Mouse (Mus musculus): ENCODE results near the gene Bpifa1. TPM values are rescaled to one million over a fixed set of nuclear protein-coding genes. Genes with fewer than 3 reads are reported as not detected.

Bpifa1 gene
- polyA plus RNA-seq, 1 experiment from 2014 or later = not detected

GRCm38 (mm10) chr2:154193071-154193470 is 50.4 kb downstream of the Bpifa1 start:
- H3K4me3 ChIP-seq (ENCODE audit: low read depth, low read length) = no peak overlapping the region

GRCm38 (mm10) chr2:154193994-154194504 is 51.4 kb downstream of the Bpifa1 start:
- H3K27me3 ChIP-seq (replicated peaks; ENCODE audit: control insufficient read depth, insufficient read depth, low read length) = no peaks in the 10 kb centered on the region
- no peak for TF ChIP-seq CTCF (IDR thresholded peaks at IDR 0.05; ENCODE audit: low read depth)
- no peak overlapping the region for H3K27ac ChIP-seq (ENCODE audit: low read depth, low read length)
- H3K36me3 ChIP-seq (ENCODE audit: control insufficient read depth, insufficient read depth) = no peaks in the 10 kb centered on the region
- no peak overlapping the region for H3K9ac ChIP-seq (ENCODE audit: low read depth, low read length)
- no peaks in the 10 kb centered on the region for H3K9me3 ChIP-seq (ENCODE audit: control insufficient read depth)
- no peak overlapping the region for H3K4me3 ChIP-seq (ENCODE audit: low read depth, low read length)
- H3K4me2 ChIP-seq (replicated peaks; ENCODE audit: low read depth) = no peak overlapping the region
- H3K4me1 ChIP-seq (replicated peaks; ENCODE audit: control insufficient read depth, insufficient read depth, low read length) = no peaks in the 10 kb centered on the region
- 56% methylated on average over 5 of the region's 5 CpGs for WGBS
- no peak for ATAC-seq

More at GRCm38 (mm10) chr2:154193071-154193470, 50.4 kb downstream of the Bpifa1 start:
- Histone ChIP-seq H3K27me3 (replicated peaks; ENCODE audit: control insufficient read depth, insufficient read depth, low read length) (no peaks in the 10 kb centered on the region), H3K27ac (ENCODE audit: low read depth, low read length) (no peak overlapping the region), H3K9ac (ENCODE audit: low read depth, low read length) (no peak overlapping the region), H3K4me2 (replicated peaks; ENCODE audit: low read depth) (no peak overlapping the region), H3K4me1 (replicated peaks; ENCODE audit: control insufficient read depth, insufficient read depth, low read length) (no peaks in the 10 kb centered on the region), H3K9me3 (ENCODE audit: control insufficient read depth) (no peaks in the 10 kb centered on the region), H3K36me3 (ENCODE audit: control insufficient read depth, insufficient read depth) (no peaks in the 10 kb centered on the region)
- ATAC-seq = no peak
- no peak for TF ChIP-seq CTCF (IDR thresholded peaks at IDR 0.05; ENCODE audit: low read depth)
- WGBS = 90% methylated on average over 4 of the region's 4 CpGs

DNA sequence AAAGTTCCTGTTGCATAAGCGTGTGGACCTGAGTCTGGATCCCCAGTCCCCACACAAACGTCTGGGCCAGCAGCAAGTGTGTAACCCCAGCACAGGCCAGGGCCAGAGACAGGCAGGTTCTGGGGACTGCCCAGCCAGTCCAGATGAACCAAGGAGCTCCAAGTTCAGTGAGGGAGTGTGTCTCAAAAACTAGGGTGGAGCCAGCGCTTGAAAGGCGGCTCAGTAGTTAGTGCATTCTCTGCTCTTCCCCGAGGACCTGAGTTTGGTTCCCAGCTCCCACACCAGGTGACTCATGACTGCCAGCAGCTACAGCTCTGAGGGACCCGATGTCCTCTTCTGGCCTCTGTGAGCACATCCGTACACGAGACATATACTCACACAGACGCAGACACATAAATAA is 54.4 kb downstream of the Bpifa1 start:
- 89% methylated on average over 9 of the region's 9 CpGs for WGBS
- H3K27me3 ChIP-seq (replicated peaks; ENCODE audit: control insufficient read depth, insufficient read depth, low read length) = no peaks in the 10 kb centered on the region
- ATAC-seq = no peak
- H3K27ac ChIP-seq (ENCODE audit: low read depth, low read length) = no peak overlapping the region
- H3K4me1 ChIP-seq (replicated peaks; ENCODE audit: control insufficient read depth, insufficient read depth, low read length) = no peaks in the 10 kb centered on the region
- TF ChIP-seq CTCF (IDR thresholded peaks at IDR 0.05; ENCODE audit: low read depth) = no peak
- H3K36me3 ChIP-seq (ENCODE audit: control insufficient read depth, insufficient read depth) = no peaks in the 10 kb centered on the region
- no peak overlapping the region for H3K4me3 ChIP-seq (ENCODE audit: low read depth, low read length)
- H3K4me2 ChIP-seq (replicated peaks; ENCODE audit: low read depth) = no peak overlapping the region
- H3K9ac ChIP-seq (ENCODE audit: low read depth, low read length) = no peak overlapping the region
- H3K9me3 ChIP-seq (ENCODE audit: control insufficient read depth) = no peaks in the 10 kb centered on the region

Other genes starting within 250 kb of the Bpifa1 start
- not detected in 2 replicates for gene Bpifb6, start 242.5 kb upstream of the Bpifa1 start, polyA plus RNA-seq (2015; fragmentation: Nextera tagmentation; extraction: Ambion mirVana)
- not detected in 2 replicates for gene Bpifb3, start 224.7 kb upstream of the Bpifa1 start, polyA plus RNA-seq (2015; fragmentation: Nextera tagmentation; extraction: Ambion mirVana)
- gene Bpifb4, start 204.7 kb upstream of the Bpifa1 start, polyA plus RNA-seq (2015; fragmentation: Nextera tagmentation; extraction: Ambion mirVana) = not detected in 2 replicates
- gene Bpifa6, start 167.9 kb upstream of the Bpifa1 start, polyA plus RNA-seq (2015; fragmentation: Nextera tagmentation; extraction: Ambion mirVana) = not detected in 2 replicates
- not detected in 2 replicates for gene Bpifa2, start 134.6 kb upstream of the Bpifa1 start, polyA plus RNA-seq (2015; fragmentation: Nextera tagmentation; extraction: Ambion mirVana)
- not detected in 2 replicates for gene Bpifa3, start 12.5 kb upstream of the Bpifa1 start, polyA plus RNA-seq (2015; fragmentation: Nextera tagmentation; extraction: Ambion mirVana)
- gene Bpifa5, start 19.7 kb downstream of the Bpifa1 start, polyA plus RNA-seq (2015; fragmentation: Nextera tagmentation; extraction: Ambion mirVana) = not detected in 2 replicates
- gene Bpifb1, start 47.9 kb downstream of the Bpifa1 start, polyA plus RNA-seq (2015; fragmentation: Nextera tagmentation; extraction: Ambion mirVana) = 3.7 and 29.4 TPM in 2 replicates
- gene Bpifb5, start 80.9 kb downstream of the Bpifa1 start, polyA plus RNA-seq (2015; fragmentation: Nextera tagmentation; extraction: Ambion mirVana) = 0.07 and 0.09 TPM in 2 replicates
- not detected in 2 replicates for gene Bpifb9a, start 115.0 kb downstream of the Bpifa1 start, polyA plus RNA-seq (2015; fragmentation: Nextera tagmentation; extraction: Ambion mirVana)
- gene Bpifb9b, start 164.3 kb downstream of the Bpifa1 start, polyA plus RNA-seq (2015; fragmentation: Nextera tagmentation; extraction: Ambion mirVana) = not detected in 2 replicates
- gene Cdk5rap1, start 230.1 kb downstream of the Bpifa1 start, polyA plus RNA-seq (2015; fragmentation: Nextera tagmentation; extraction: Ambion mirVana) = 4.3 and 13.9 TPM in 2 replicates

All from intestine, postnatal 0 days (tissue).